Mouse (Mus musculus) stomach, postnatal 0 days (tissue): ENCODE data around the gene Gfi1.

Experiments used
- CTCF ChIP-seq: IDR thresholded peaks from 2 replicates; pipeline ENCODE4 v1.5.1; 2016; ENCODE audit warnings: antibody characterized with exemption, low read depth, mild to moderate bottlenecking, moderate library complexity
- EP300 ChIP-seq: optimal IDR thresholded peaks from 2 replicates; pipeline ENCODE3; 2016; ENCODE audit warnings: antibody characterized with exemption

DNA sequence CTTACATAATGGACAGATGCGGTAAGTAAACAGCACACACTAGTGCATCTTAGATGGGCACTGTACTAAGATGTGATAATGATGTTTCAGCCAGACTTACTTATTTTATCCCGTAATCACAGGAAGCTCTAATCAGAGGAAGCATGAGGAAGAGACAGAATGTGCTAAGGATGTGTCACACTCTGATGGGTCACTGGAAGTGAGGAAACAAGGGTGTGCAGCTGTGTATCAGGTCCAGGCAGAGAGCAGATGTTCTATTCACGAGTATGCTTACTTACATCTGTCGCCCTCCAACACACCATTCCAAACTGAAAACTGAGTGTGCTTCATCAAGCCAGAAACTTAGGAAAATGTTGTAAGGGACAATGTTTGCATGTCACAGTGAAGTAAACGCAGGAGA is 46.2 kb upstream of the Gfi1 start:
- TF ChIP-seq EP300, result no peak
- no peak for TF ChIP-seq CTCF
